18 mouse cellular contexts compared by ENCODE assay signal in the genomic region with DNA sequence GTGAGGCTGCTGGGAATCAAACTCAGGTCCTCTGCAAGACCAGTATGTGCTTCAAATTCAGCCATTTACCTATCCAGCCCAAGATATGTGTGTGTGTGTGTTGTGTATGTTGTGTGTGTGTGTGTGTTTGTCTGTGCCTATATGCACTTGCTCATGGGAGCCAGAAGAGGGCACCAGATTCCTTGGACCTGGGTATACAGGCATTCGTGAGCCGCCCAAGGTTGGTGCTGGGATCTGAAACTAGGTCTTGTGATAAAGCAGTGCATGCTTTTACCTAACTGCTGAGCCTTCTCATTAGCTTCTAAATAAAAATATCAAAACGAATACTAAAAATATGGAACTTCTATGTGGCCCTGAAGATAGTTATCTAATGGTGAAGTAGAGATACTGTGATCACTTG.
DNase-seq lines count a peak whose midpoint lies in the region; ATAC-seq and TF ChIP-seq lines count a peak whose summit lies in the region.
"Had no signal": no experiment of that assay in that cellular context is flagged by ENCODE, and none has a peak within 500 bp of the region (broad histone marks: within the 10 kb centered on the region; RNA-seq: fewer than 3 reads in every experiment).

No protein-coding gene starts in this region.

- intact Hi-C loops in gastrocnemius, adult 2 months (cut with DNase I): loop anchor here (10.0 kb wide), 1 partner anchor 169 kb away; no protein-coding TSS in a partner anchor

- H3K9me3 ChIP-seq in liver, embryonic 14.5 days (ENCODE audit: control insufficient read depth, low read length): no peaks in the 10 kb centered on the region
- no peaks in the 10 kb centered on the region for H3K9me3 ChIP-seq in liver, embryonic 11.5 days (ENCODE audit: control insufficient read depth, low read length)
- H3K9me3 ChIP-seq: forebrain, embryonic 12.5 days; limb, embryonic 13.5 days; midbrain, embryonic 12.5 days had no signal

- WGBS in liver, embryonic 14.5 days (ENCODE audit: insufficient replicate concordance): 55% methylated on average over 3 of the region's 3 CpGs
- WGBS in liver, embryonic 11.5 days: 72% methylated on average over 3 of the region's 3 CpGs

- H3K4me2 ChIP-seq in liver, embryonic 14.5 days (ENCODE audit: low read depth): no peak overlapping the region
- H3K4me2 ChIP-seq in liver, embryonic 11.5 days: no peak overlapping the region
- H3K4me2 ChIP-seq: forebrain, embryonic 12.5 days; limb, embryonic 13.5 days; midbrain, embryonic 12.5 days had no signal

- TF ChIP-seq EP300 in liver, embryonic 14.5 days (IDR thresholded peaks at IDR 0.05; ENCODE audit: low read depth): no peak

- H3K4me1 ChIP-seq in liver, embryonic 14.5 days (replicated peaks; ENCODE audit: control insufficient read depth in 2 of 2, insufficient read depth in 2 of 2, low read length in 1 of 2): no peaks in the 10 kb centered on the region
- H3K4me1 ChIP-seq in liver, embryonic 11.5 days (replicated peaks; ENCODE audit: control insufficient read depth, insufficient read depth, low read length): no peaks in the 10 kb centered on the region
- H3K4me1 ChIP-seq: forebrain, embryonic 12.5 days; midbrain, embryonic 12.5 days had no signal

- no peaks in the 10 kb centered on the region for H3K27me3 ChIP-seq in liver, embryonic 14.5 days (ENCODE audit: control insufficient read depth, insufficient read depth, low read length)
- H3K27me3 ChIP-seq in liver, embryonic 11.5 days (replicated peaks; ENCODE audit: control insufficient read depth, insufficient read depth, low read length): no peaks in the 10 kb centered on the region
- H3K27me3 ChIP-seq: forebrain, embryonic 12.5 days; limb, embryonic 13.5 days; midbrain, embryonic 12.5 days had no signal

- no peaks in the 10 kb centered on the region for H3K36me3 ChIP-seq in liver, embryonic 14.5 days (replicated peaks; ENCODE audit: control insufficient read depth, insufficient read depth, low read depth)
- no peaks in the 10 kb centered on the region for H3K36me3 ChIP-seq in liver, embryonic 11.5 days (ENCODE audit: control insufficient read depth, insufficient read depth, low read length)
- H3K36me3 ChIP-seq: forebrain, embryonic 12.5 days; midbrain, embryonic 12.5 days had no signal

- TF ChIP-seq CTCF in gastrocnemius, adult 2 months (IDR thresholded peaks at IDR 0.05): peak; percentile 8; the same call in 1 of the 2 replicates
- peak; percentile 41; the same call in 1 of the 2 replicates for TF ChIP-seq CTCF in liver, embryonic 14.5 days (IDR thresholded peaks at IDR 0.05; ENCODE audit: low read depth)

- H3K9ac ChIP-seq in liver, embryonic 14.5 days (replicated peaks): no peak overlapping the region
- no peak overlapping the region for H3K9ac ChIP-seq in liver, embryonic 11.5 days (ENCODE audit: low read depth, low read length)
- H3K9ac ChIP-seq: forebrain, embryonic 12.5 days; limb, embryonic 13.5 days; midbrain, embryonic 12.5 days had no signal

- DNase-seq in gastrocnemius, adult 2 months: no peak
- no peak for DNase-seq in gastrocnemius, adult 18-20 months (ENCODE audit: low spot score)
- DNase-seq in liver, embryonic 14.5 days (ENCODE audit: low read depth in 3 of 3, low spot score in 3 of 3): no peak
- no peak for DNase-seq in liver, embryonic 11.5 days (ENCODE audit: low spot score)
- DNase-seq in A20 (ENCODE audit: low read depth, low spot score): peak; percentile 46
- peak; percentile 8 for DNase-seq in brain, adult 2 months (ENCODE audit: low read depth, low spot score)
- no peak for DNase-seq in c-Kit-positive CD71-positive TER-119-positive erythroid progenitor cells, embryonic 14.5 days (ENCODE audit: low spot score)
- no peak for DNase-seq in embryo, embryonic 10 days (ENCODE audit: low spot score)
- DNase-seq: cerebellum, adult 2 months; kidney, adult 9 months; lung, postnatal 10 days; right cerebral cortex, adult 18-20 months; spleen, adult 18-20 months had no signal

- no peak overlapping the region for H3K4me3 ChIP-seq in gastrocnemius, adult 2 months
- no peak overlapping the region for H3K4me3 ChIP-seq in liver, embryonic 14.5 days (ENCODE audit: insufficient read depth in 1 of 2, low read depth in 2 of 2, low read length in 2 of 2)
- H3K4me3 ChIP-seq in liver, embryonic 11.5 days (ENCODE audit: low read depth, low read length): no peak overlapping the region
- H3K4me3 ChIP-seq: forebrain, embryonic 12.5 days; limb, embryonic 13.5 days; midbrain, embryonic 12.5 days; myocyte had no signal

- no peak for ATAC-seq in liver, embryonic 14.5 days (ENCODE audit: insufficient read depth)
- ATAC-seq in liver, embryonic 11.5 days (replicated peaks; ENCODE audit: low FRiP score): no peak
- ATAC-seq: hindbrain, embryonic 16.5 days had no signal

- H3K27ac ChIP-seq in gastrocnemius, adult 2 months: no peak overlapping the region
- H3K27ac ChIP-seq in liver, embryonic 14.5 days: no peak overlapping the region
- H3K27ac ChIP-seq in liver, embryonic 11.5 days (ENCODE audit: low read depth, low read length): no peak overlapping the region
- H3K27ac ChIP-seq: forebrain, embryonic 12.5 days; limb, embryonic 13.5 days; midbrain, embryonic 12.5 days had no signal

Comparison
In these comparisons a context has a peak if more than half of its experiments do, and no peak if none do; other contexts are left out.
1. DNase-seq: peak in A20 (single experiment) and brain, adult 2 months (single experiment); none in gastrocnemius, adult 2 months (single experiment), gastrocnemius, adult 18-20 months (single experiment), liver, embryonic 14.5 days (0 of 3), liver, embryonic 11.5 days (single experiment), c-Kit-positive CD71-positive TER-119-positive erythroid progenitor cells, embryonic 14.5 days (single experiment) and embryo, embryonic 10 days (single experiment).